Mouse (Mus musculus): ENCODE data around the gene Zbed4. TPM values are rescaled to one million over a fixed set of nuclear protein-coding genes. Genes with fewer than 3 reads are reported as not detected.
"Not testable (repeated sequence)": the region's sequence is repeated elsewhere in the genome, so short reads cannot be mapped to it uniquely, and the experiment has no call there.

The Zbed4 gene
- 10 to 100 TPM; 14.6 to 54.3 (median 30.6) TPM for total RNA-seq (2018; cell fraction: chromatin; rRNA removed)
- 10 to 100 TPM in 24 of 26 experiments, 1 to 10 TPM in 2; 8.5 to 20.3 (median 14.5) TPM for total RNA-seq (2018; cell fraction: cytosol; rRNA removed)
- total RNA-seq (2018; cell fraction: nucleus; rRNA removed), result 10 to 100 TPM; 14.9 to 49.2 (median 24.7) TPM
- polyA plus RNA-seq (2018), result 10.9 to 13.5 TPM (median 12.4 TPM) in 3 replicates

DNA sequence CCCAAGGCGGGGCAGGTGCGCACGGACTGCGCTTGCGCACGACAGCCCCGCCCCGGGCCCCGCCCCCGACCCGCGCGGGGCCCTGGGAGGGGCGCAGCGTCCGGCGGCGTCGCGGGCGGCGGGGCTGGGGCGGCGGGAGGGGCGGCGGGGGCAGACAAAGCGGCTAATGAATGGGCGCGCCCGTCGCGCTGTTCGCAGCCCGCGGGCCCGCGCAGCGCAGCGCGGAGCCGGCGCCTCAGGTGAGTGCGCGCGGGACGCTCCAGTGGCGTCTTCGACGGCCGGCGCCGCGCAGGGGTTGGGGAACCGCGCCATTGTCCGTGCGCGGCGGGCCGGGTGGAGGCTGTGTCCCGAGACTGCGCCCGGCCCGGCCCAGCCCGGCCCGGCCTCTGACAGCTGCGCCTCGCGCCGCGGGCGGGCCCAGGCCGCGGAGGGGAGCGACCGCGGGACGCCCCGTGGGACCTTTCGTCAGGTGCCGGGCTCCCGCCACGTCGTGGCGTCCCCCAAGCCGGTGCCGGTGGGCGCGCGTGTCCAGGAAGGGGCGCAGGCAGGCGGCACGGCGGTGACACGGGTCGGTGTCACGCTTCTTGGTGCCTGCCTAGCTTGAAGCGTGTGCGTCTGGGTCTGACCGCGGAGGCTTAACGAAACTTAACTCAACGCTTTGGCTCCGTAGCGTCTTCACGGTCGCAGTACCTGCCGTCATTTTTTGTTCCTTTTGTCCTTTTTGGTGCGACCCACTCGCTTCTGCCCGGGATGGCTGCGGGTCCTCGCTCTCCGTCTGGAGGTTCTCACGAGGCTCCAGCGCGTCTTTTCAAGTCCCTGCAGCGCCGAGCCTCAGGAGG lies at the start of gene Zbed4:
TSS of gene Zbed4 (plus strand) at position 97 of the 839 bp plus-strand sequence.
- peak within 1 kb of the TSS; percentile 71 for H3K4me3 ChIP-seq (ENCODE audit: inconsistent target)
- peaks cover 48% of the 10 kb centered on the region for H3K79me2 ChIP-seq (ENCODE audit: inconsistent target)
- H3K27ac ChIP-seq, result peak within 1 kb of the TSS; percentile 62
- under 1% methylated on average over 70 of the region's 119 CpGs for WGBS (ENCODE audit: missing documents)
- peaks cover 8% of the 10 kb centered on the region; the same call in 1 of the 2 replicates for H3K36me3 ChIP-seq (ENCODE audit: inconsistent target)

- Histone ChIP-seq H3K4me3 (ENCODE audit: inconsistent target) (no peak overlapping the region), H3K79me2 (ENCODE audit: inconsistent target) (peaks cover 82% of the 10 kb centered on the region), H3K36me3 (ENCODE audit: inconsistent target) (peaks cover 98% of the 10 kb centered on the region), H3K27ac (no peak overlapping the region)
- 85% methylated on average over 3 of the region's 3 CpGs for WGBS (ENCODE audit: missing documents)
Measured at GRCm38 (mm10) chr15:88702501-88702900, 49.0 kb upstream of the Zbed4 start.

- 75% methylated on average over 1 of the region's 1 CpGs for WGBS (ENCODE audit: missing documents)
- peaks cover 98% of the 10 kb centered on the region for H3K36me3 ChIP-seq (ENCODE audit: inconsistent target)
- no peak overlapping the region for H3K4me3 ChIP-seq (ENCODE audit: inconsistent target)
- no peak overlapping the region for H3K27ac ChIP-seq
- peaks cover 89% of the 10 kb centered on the region for H3K79me2 ChIP-seq (ENCODE audit: inconsistent target)
Measured at GRCm38 (mm10) chr15:88704284-88704683, 47.2 kb upstream of the Zbed4 start.

DNA sequence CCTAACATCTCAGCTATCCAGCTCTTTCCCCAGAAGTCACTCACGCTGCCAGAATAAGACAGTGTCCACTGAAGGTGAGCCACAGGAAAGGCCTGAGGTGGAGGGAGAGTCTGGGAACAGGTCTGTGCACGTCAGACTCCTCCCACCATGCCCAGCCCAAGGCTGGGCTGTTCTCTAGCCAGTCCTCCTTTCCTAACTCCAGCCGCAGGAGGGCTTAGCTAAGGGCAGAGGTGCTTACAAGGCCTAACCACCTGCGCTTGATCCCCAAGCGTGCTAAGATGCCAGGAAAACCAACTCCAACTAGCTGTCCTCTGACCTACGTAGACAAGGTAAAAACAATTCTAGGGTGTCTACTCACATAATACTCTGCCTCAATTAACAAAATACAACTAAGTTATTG lies 45.1 kb upstream of the Zbed4 start:
- WGBS (ENCODE audit: missing documents), result 91% methylated on average over 5 of the region's 6 CpGs
- Histone ChIP-seq H3K79me2 (ENCODE audit: inconsistent target) (peaks cover 88% of the 10 kb centered on the region), H3K36me3 (ENCODE audit: inconsistent target) (peaks cover 98% of the 10 kb centered on the region), H3K27ac (no peak overlapping the region), H3K4me3 (ENCODE audit: inconsistent target) (no peak overlapping the region)

- WGBS (ENCODE audit: missing documents), result 96% methylated on average over 11 of the region's 13 CpGs
- not testable (repeated sequence) for H3K4me3 ChIP-seq (ENCODE audit: inconsistent target); H3K27ac ChIP-seq
- Histone ChIP-seq H3K36me3 (ENCODE audit: inconsistent target) (peaks cover 97% of the 10 kb centered on the region), H3K79me2 (ENCODE audit: inconsistent target) (peaks cover 90% of the 10 kb centered on the region)
Measured at GRCm38 (mm10) chr15:88706987-88707386, 44.5 kb upstream of the Zbed4 start.

DNA sequence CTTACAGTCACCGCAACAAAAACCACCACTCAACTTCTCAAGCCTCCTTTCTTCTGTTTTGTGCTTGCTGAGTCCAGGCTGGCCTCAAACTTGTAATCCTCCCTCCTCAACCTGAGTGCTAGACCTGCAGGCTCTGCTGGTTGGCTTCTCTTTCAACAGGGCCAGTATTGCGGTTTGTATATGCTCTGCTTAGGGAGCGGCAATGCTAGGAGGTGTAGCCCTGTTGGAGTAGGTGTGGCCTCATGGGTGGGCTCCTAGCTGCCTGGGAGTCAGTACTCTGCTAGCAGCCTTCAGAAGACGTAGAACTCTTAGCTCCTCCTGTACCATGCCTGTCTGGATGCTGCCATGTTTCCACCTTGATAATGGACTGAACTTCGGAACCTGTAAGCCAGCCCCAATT lies 43.3 kb upstream of the Zbed4 start:
- Histone ChIP-seq H3K27ac (no peak overlapping the region), H3K4me3 (ENCODE audit: inconsistent target) (no peak overlapping the region), H3K36me3 (ENCODE audit: inconsistent target) (peaks cover 99% of the 10 kb centered on the region), H3K79me2 (ENCODE audit: inconsistent target) (peaks cover 91% of the 10 kb centered on the region)
- WGBS (ENCODE audit: missing documents), result 96% methylated on average over 5 of the region's 5 CpGs

GRCm38 (mm10) chr15:88708657-88709511 lies 42.6 kb upstream of the Zbed4 start:
- peaks cover 99% of the 10 kb centered on the region for H3K36me3 ChIP-seq (ENCODE audit: inconsistent target)
- H3K27ac ChIP-seq, result no peak overlapping the region
- peaks cover 90% of the 10 kb centered on the region for H3K79me2 ChIP-seq (ENCODE audit: inconsistent target)
- H3K4me3 ChIP-seq (ENCODE audit: inconsistent target), result no peak overlapping the region
- 86% methylated on average over 13 of the region's 13 CpGs for WGBS (ENCODE audit: missing documents)

- 96% methylated on average over 5 of the region's 5 CpGs for WGBS (ENCODE audit: missing documents)
- H3K36me3 ChIP-seq (ENCODE audit: inconsistent target), result peaks cover 94% of the 10 kb centered on the region
- H3K27ac ChIP-seq, result no peak overlapping the region
- peaks cover 90% of the 10 kb centered on the region for H3K79me2 ChIP-seq (ENCODE audit: inconsistent target)
- H3K4me3 ChIP-seq (ENCODE audit: inconsistent target), result no peak overlapping the region
Measured at GRCm38 (mm10) chr15:88709878-88710277, 41.6 kb upstream of the Zbed4 start.

GRCm38 (mm10) chr15:88712501-88712900 lies 39.0 kb upstream of the Zbed4 start:
- H3K27ac ChIP-seq, result no peak overlapping the region
- H3K4me3 ChIP-seq (ENCODE audit: inconsistent target), result no peak overlapping the region
- peaks cover 90% of the 10 kb centered on the region for H3K79me2 ChIP-seq (ENCODE audit: inconsistent target)
- 96% methylated on average over 10 of the region's 15 CpGs for WGBS (ENCODE audit: missing documents)
- H3K36me3 ChIP-seq (ENCODE audit: inconsistent target), result peaks cover 84% of the 10 kb centered on the region

DNA sequence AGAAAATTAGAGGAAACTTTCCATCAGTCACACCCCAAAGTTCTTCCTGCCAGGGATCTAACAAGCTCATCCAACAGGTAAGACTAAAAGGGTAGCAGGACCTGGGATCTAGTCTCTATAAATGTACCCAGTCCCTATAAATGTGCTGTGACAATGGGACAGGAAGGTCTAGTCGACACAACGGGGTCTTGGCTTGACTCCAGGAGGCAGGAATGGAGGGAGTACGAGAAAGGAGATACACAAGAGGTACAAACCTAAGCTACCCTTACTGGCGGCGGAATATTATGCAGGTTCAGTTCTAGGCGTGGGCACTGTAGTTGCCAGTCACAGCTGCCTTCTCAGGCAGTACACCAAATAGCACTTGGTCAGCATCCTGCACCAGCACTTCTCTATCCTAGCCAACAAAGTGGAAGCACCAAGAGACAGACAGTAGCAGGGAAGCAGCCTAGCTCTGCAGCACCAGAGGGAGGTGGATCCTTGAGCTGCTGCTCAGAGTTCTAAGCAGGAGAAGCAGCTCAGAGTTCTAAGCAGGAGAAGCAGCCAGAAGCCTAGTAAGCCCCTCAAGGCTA lies 37.4 kb upstream of the Zbed4 start:
- H3K27ac ChIP-seq, result no peak overlapping the region
- H3K36me3 ChIP-seq (ENCODE audit: inconsistent target), result peaks cover 72% of the 10 kb centered on the region
- WGBS (ENCODE audit: missing documents), result 82% methylated on average over 6 of the region's 6 CpGs
- H3K79me2 ChIP-seq (ENCODE audit: inconsistent target), result peaks cover 90% of the 10 kb centered on the region
- H3K4me3 ChIP-seq (ENCODE audit: inconsistent target), result no peak overlapping the region

GRCm38 (mm10) chr15:88716350-88716749 lies 35.1 kb upstream of the Zbed4 start:
- Histone ChIP-seq H3K36me3 (ENCODE audit: inconsistent target) (peaks cover 58% of the 10 kb centered on the region), H3K27ac (no peak overlapping the region), H3K4me3 (ENCODE audit: inconsistent target) (no peak overlapping the region), H3K79me2 (ENCODE audit: inconsistent target) (peaks cover 99% of the 10 kb centered on the region)

DNA sequence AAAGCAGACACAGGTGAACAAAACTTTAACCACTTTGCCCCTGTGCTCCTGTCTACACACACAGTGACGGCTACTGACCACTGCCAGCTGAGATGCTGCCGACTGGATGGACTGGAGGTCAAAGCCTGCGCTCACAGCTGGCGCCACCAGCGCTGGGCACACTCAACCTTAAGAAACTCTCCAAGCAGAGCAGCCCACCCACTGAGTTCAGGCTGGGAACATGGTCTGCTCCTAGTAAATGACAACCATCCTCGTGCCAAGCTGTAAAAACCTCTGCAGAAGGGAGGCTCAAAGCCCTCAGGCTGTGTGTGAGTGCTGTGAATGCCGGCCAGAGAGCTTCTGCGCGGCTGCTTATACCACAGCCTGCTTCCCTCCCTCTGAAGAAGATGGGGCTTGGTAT lies 34.2 kb upstream of the Zbed4 start:
- 89% methylated on average over 8 of the region's 9 CpGs for WGBS (ENCODE audit: missing documents)
- H3K4me3 ChIP-seq (ENCODE audit: inconsistent target), result no peak overlapping the region

GRCm38 (mm10) chr15:88723205-88723604 lies 28.3 kb upstream of the Zbed4 start:
- Histone ChIP-seq H3K79me2 (ENCODE audit: inconsistent target) (peaks cover 98% of the 10 kb centered on the region), H3K4me3 (ENCODE audit: inconsistent target) (no peak overlapping the region), H3K36me3 (ENCODE audit: inconsistent target) (peaks cover 36% of the 10 kb centered on the region; the same call in 1 of the 2 replicates), H3K27ac (no peak overlapping the region)
- 87% methylated on average over 6 of the region's 6 CpGs for WGBS (ENCODE audit: missing documents)

More for the DNA sequence above, 34.2 kb upstream of the Zbed4 start:
- Histone ChIP-seq H3K36me3 (ENCODE audit: inconsistent target) (peaks cover 52% of the 10 kb centered on the region), H3K79me2 (ENCODE audit: inconsistent target) (peaks cover 99% of the 10 kb centered on the region), H3K27ac (no peak overlapping the region)

DNA sequence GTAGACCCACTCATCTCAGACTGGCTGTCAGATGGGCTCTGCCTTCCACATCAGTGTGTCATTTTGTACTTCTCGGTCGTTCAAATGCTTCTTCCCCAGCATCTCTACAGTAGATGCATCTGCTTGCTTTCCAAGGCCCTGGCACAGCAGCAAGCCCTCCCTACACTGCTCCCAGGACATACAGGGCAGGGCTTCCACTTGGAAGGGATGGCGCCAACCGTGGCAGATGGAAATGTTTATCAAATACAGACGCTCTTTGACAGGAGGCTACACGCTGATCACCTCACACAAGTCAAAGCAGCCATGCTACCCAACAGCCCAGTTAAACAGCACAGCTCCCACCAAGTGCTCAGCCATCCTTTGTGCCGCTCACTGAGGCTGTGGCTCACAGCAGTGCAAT lies 27.1 kb upstream of the Zbed4 start:
- Histone ChIP-seq H3K27ac (no peak overlapping the region), H3K4me3 (ENCODE audit: inconsistent target) (no peak overlapping the region), H3K36me3 (ENCODE audit: inconsistent target) (peaks cover 40% of the 10 kb centered on the region), H3K79me2 (ENCODE audit: inconsistent target) (peaks cover 98% of the 10 kb centered on the region)
- WGBS (ENCODE audit: missing documents), result 91% methylated on average over 7 of the region's 7 CpGs
